ENCODE assay signal across 10 mouse cellular contexts in genomic region chr17:10112118-10112517, GRCm38 (mm10).
"Had no signal": no experiment of that assay in that cellular context is flagged by ENCODE, and none has a peak within 500 bp of the region (broad histone marks: within the 10 kb centered on the region; RNA-seq: fewer than 3 reads in every experiment).

No protein-coding gene starts in this region.

- DNase-seq: kidney, postnatal 10 days; kidney, postnatal 4 days; lung, adult 2 months; lung, postnatal 36 days; midbrain, embryonic 14.5 days; thymus, postnatal 4 days had no signal

- H3K4me1 ChIP-seq: limb, embryonic 10.5 days; liver, embryonic 15.5 days had no signal

- H3K36me3 ChIP-seq: limb, embryonic 10.5 days; liver, embryonic 15.5 days; neural tube, embryonic 12.5 days had no signal

- H3K4me3 ChIP-seq: limb, embryonic 10.5 days; liver, embryonic 15.5 days; neural tube, embryonic 12.5 days had no signal

- H3K27me3 ChIP-seq: liver, embryonic 15.5 days; neural tube, embryonic 12.5 days had no signal

- H3K27ac ChIP-seq: limb, embryonic 10.5 days; liver, embryonic 15.5 days; neural tube, embryonic 12.5 days; stomach, postnatal 0 days had no signal
